Mouse (Mus musculus): ENCODE results near the gene Dusp22. TPM values are rescaled to one million over a fixed set of nuclear protein-coding genes. Genes with fewer than 3 reads are reported as not detected.
A peak's percentile ranks its signal among the peaks of the same experiment; 100 is the strongest.

The Dusp22 gene
- total and polyA plus RNA-seq, 2 experiments: 11.1 to 14.5 TPM

DNA sequence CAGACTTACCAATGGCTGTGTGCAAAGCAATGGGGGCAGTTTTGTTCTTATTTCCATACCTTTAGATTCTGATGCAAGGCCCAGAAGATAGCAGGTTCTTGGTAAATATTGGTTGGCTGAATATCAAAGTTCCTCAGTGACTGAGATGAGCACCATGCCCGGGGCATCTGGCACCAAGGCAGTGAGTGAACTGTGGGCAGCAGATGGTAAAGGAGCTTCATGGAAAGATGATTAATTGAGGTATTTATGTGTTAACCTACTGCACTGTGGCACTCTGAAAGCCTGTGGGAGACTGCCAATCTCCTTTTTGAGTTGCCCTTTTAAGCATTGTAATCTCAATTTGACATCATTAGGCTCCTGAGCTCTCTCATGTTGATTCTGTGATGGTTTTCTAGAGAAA is 9.1 kb upstream of the Dusp22 start:
- Histone ChIP-seq H3K27me3 (ENCODE audit: control insufficient read depth, insufficient read depth, low read length) (no peaks in the 10 kb centered on the region), H3K4me1 (ENCODE audit: control insufficient read depth, insufficient read depth, low read length) (no peaks in the 10 kb centered on the region), H3K4me3 (ENCODE audit: insufficient read depth, low read depth, low read length) (no peak overlapping the region), H3K9ac (ENCODE audit: low read depth, low read length) (no peak overlapping the region), H3K79me2 (ENCODE audit: control insufficient read depth, insufficient read depth, low read length) (no peaks in the 10 kb centered on the region), H3K27ac (replicated peaks; ENCODE audit: insufficient read depth, low read depth, low read length) (no peak overlapping the region), H3K36me3 (ENCODE audit: control insufficient read depth, insufficient read depth, low read length) (no peaks in the 10 kb centered on the region)
- DNase-seq (ENCODE audit: extremely low read depth, low read depth, low spot score): no peak
- WGBS: 57% methylated on average over 1 of the region's 1 CpGs
- TF ChIP-seq CTCF (IDR thresholded peaks at IDR 0.05; ENCODE audit: low read depth, low read length): no peak
- no peak for TF ChIP-seq POLR2A (IDR thresholded peaks at IDR 0.05; ENCODE audit: extremely low read depth, insufficient read depth, low read length)

- Histone ChIP-seq H3K27me3 (ENCODE audit: control insufficient read depth, insufficient read depth, low read length) (no peaks in the 10 kb centered on the region), H3K4me3 (ENCODE audit: insufficient read depth, low read depth, low read length) (no peak overlapping the region), H3K79me2 (ENCODE audit: control insufficient read depth, insufficient read depth, low read length) (no peaks in the 10 kb centered on the region), H3K36me3 (ENCODE audit: control insufficient read depth, insufficient read depth, low read length) (no peaks in the 10 kb centered on the region), H3K9ac (ENCODE audit: low read depth, low read length) (no peak overlapping the region), H3K27ac (replicated peaks; ENCODE audit: insufficient read depth, low read depth, low read length) (no peak overlapping the region), H3K4me1 (ENCODE audit: control insufficient read depth, insufficient read depth, low read length) (no peaks in the 10 kb centered on the region)
- TF ChIP-seq POLR2A (IDR thresholded peaks at IDR 0.05; ENCODE audit: extremely low read depth, insufficient read depth, low read length): no peak
- TF ChIP-seq CTCF (IDR thresholded peaks at IDR 0.05; ENCODE audit: low read depth, low read length): no peak
- DNase-seq (ENCODE audit: extremely low read depth, low read depth, low spot score): no peak
- WGBS: 74% methylated on average over 4 of the region's 4 CpGs
Measured at GRCm38 (mm10) chr13:30653051-30653450, 6.7 kb upstream of the Dusp22 start.

- Histone ChIP-seq H3K9ac (ENCODE audit: low read depth, low read length) (no peak overlapping the region), H3K4me1 (ENCODE audit: control insufficient read depth, insufficient read depth, low read length) (peaks cover 3% of the 10 kb centered on the region; the same call in 1 of the 2 replicates), H3K36me3 (ENCODE audit: control insufficient read depth, insufficient read depth, low read length) (no peaks in the 10 kb centered on the region), H3K79me2 (ENCODE audit: control insufficient read depth, insufficient read depth, low read length) (no peaks in the 10 kb centered on the region), H3K27ac (replicated peaks; ENCODE audit: insufficient read depth, low read depth, low read length) (no peak overlapping the region), H3K27me3 (ENCODE audit: control insufficient read depth, insufficient read depth, low read length) (no peaks in the 10 kb centered on the region), H3K4me3 (ENCODE audit: insufficient read depth, low read depth, low read length) (no peak overlapping the region)
- no peak for TF ChIP-seq CTCF (IDR thresholded peaks at IDR 0.05; ENCODE audit: low read depth, low read length)
- TF ChIP-seq POLR2A (IDR thresholded peaks at IDR 0.05; ENCODE audit: extremely low read depth, insufficient read depth, low read length): no peak
- 59% methylated on average over 5 of the region's 5 CpGs for whole genome bisulfite sequencing
- no peak for DNase-seq (ENCODE audit: extremely low read depth, low read depth, low spot score)
Measured at GRCm38 (mm10) chr13:30654463-30654862, 5.3 kb upstream of the Dusp22 start.

DNA sequence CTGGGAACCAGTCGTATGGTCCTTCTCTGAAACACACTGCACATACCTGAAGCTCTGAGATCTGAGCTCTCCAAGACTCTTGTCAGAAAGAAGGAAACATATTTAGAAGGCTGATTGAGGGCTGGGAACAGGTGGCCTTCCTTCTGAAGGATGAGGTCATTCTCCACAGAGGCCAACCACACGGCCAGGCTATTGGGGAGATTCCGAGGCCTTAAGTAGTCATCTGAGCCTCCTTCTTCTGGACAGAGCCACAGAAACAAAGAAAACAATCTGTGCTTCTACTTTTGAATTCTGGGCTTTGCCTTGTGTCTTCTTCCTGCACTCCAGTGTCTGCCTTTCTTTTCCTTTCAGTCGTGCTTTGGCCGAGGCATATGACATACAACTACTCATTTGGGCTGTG is 2.9 kb upstream of the Dusp22 start:
- TF ChIP-seq CTCF (IDR thresholded peaks at IDR 0.05; ENCODE audit: low read depth, low read length): no peak
- Histone ChIP-seq H3K27me3 (ENCODE audit: control insufficient read depth, insufficient read depth, low read length) (no peaks in the 10 kb centered on the region), H3K27ac (replicated peaks; ENCODE audit: insufficient read depth, low read depth, low read length) (no peak overlapping the region), H3K36me3 (ENCODE audit: control insufficient read depth, insufficient read depth, low read length) (no peaks in the 10 kb centered on the region), H3K9ac (ENCODE audit: low read depth, low read length) (no peak overlapping the region), H3K4me1 (ENCODE audit: control insufficient read depth, insufficient read depth, low read length) (peaks cover 5% of the 10 kb centered on the region; the same call in 1 of the 2 replicates), H3K4me3 (ENCODE audit: insufficient read depth, low read depth, low read length) (no peak overlapping the region), H3K79me2 (ENCODE audit: control insufficient read depth, insufficient read depth, low read length) (peaks cover 6% of the 10 kb centered on the region; the same call in 1 of the 2 replicates)
- WGBS: 80% methylated on average over 5 of the region's 5 CpGs
- DNase-seq (ENCODE audit: extremely low read depth, low read depth, low spot score): no peak

DNA sequence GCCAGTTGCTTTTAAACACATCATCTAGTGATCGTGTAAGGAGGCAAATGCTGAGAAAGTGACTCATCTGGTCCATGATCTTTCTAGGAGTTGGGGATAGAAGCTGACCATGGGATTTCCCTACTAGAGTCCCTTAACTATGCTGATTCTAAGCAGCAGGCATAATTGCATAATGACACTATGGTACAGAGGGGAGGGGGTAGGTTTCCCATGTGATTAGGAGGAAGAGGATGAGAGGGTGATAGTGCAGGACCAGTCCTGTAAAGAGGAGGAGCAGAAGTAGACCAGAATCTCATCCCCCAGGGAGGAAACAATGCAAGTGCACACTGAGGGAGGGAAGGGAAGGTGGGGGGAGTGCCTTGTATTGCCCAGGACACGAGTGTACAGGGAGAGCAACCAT is 2.0 kb upstream of the Dusp22 start:
- Histone ChIP-seq H3K4me1 (ENCODE audit: control insufficient read depth, insufficient read depth, low read length) (peaks cover 5% of the 10 kb centered on the region; the same call in 1 of the 2 replicates), H3K27me3 (ENCODE audit: control insufficient read depth, insufficient read depth, low read length) (no peaks in the 10 kb centered on the region), H3K36me3 (ENCODE audit: control insufficient read depth, insufficient read depth, low read length) (no peaks in the 10 kb centered on the region), H3K27ac (replicated peaks; ENCODE audit: insufficient read depth, low read depth, low read length) (no peak overlapping the region), H3K79me2 (ENCODE audit: control insufficient read depth, insufficient read depth, low read length) (peaks cover 6% of the 10 kb centered on the region; the same call in 1 of the 2 replicates), H3K9ac (ENCODE audit: low read depth, low read length) (no peak overlapping the region), H3K4me3 (ENCODE audit: insufficient read depth, low read depth, low read length) (no peak overlapping the region)
- WGBS: 67% methylated on average over 2 of the region's 2 CpGs
- no peak for DNase-seq (ENCODE audit: extremely low read depth, low read depth, low spot score)
- TF ChIP-seq CTCF (IDR thresholded peaks at IDR 0.05; ENCODE audit: low read depth, low read length) (no peak), POLR2A (IDR thresholded peaks at IDR 0.05; ENCODE audit: extremely low read depth, insufficient read depth, low read length) (no peak)

DNA sequence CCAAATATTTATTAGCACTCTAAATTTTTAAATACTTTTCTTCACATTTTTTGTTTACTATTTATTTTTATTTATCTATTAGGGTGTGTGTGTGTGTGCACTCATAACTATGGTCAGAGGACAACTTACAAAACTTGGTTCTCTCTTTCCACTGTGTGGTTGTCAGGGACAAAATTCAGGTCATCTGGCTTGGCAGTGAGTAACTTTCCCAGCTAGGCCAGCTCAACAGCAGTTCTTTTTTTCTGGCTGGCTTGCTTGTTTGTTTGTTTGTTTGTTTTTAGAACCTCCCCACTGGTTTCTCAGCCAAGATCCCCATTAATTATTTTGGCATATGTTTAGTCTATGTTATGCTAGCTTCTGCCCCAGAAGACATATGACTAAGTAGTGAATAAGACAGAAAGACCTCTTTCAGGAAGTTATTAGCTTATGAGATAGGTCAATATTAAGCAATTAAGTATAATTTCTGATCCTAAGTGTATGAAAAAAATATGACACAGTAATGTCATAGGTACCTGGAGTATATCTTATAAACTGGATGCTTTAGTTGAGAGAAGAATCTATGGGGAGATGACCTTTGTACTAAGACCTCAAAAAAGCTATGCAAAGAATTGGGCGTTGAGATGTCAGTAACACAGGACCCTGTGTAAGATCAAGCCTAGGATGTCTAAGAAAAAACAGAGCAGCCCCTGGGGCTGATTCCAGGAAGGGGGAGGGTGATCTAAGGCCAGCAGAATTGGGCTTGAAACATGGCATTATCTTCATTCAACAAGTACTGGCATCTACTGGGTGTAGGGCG is 1.4 kb upstream of the Dusp22 start:
- H3K36me3 ChIP-seq (ENCODE audit: control insufficient read depth, insufficient read depth, low read length): no peaks in the 10 kb centered on the region
- no peak overlapping the region for H3K4me3 ChIP-seq (ENCODE audit: insufficient read depth, low read depth, low read length)
- WGBS: 96% methylated on average over 2 of the region's 2 CpGs
- TF ChIP-seq POLR2A (IDR thresholded peaks at IDR 0.05; ENCODE audit: extremely low read depth, insufficient read depth, low read length) (no peak), CTCF (IDR thresholded peaks at IDR 0.05; ENCODE audit: low read depth, low read length) (no peak)
- peak; percentile 56 for DNase-seq (ENCODE audit: extremely low read depth, low read depth, low spot score)
- peaks cover 5% of the 10 kb centered on the region; the same call in 1 of the 2 replicates for H3K4me1 ChIP-seq (ENCODE audit: control insufficient read depth, insufficient read depth, low read length)
- no peak overlapping the region for H3K27ac ChIP-seq (replicated peaks; ENCODE audit: insufficient read depth, low read depth, low read length)
- H3K27me3 ChIP-seq (ENCODE audit: control insufficient read depth, insufficient read depth, low read length): no peaks in the 10 kb centered on the region
- peaks cover 6% of the 10 kb centered on the region; the same call in 1 of the 2 replicates for H3K79me2 ChIP-seq (ENCODE audit: control insufficient read depth, insufficient read depth, low read length)
- no peak overlapping the region for H3K9ac ChIP-seq (ENCODE audit: low read depth, low read length)
